Comparison of ENCODE assay signal across 13 mouse cellular contexts in genomic region chr17:63145311-63145741, GRCm38 (mm10).
DNase-seq lines count a peak whose midpoint lies in the region; ATAC-seq and TF ChIP-seq lines count a peak whose summit lies in the region.
"Had no signal": no experiment of that assay in that cellular context is flagged by ENCODE, and none has a peak within 500 bp of the region (broad histone marks: within the 10 kb centered on the region; RNA-seq: fewer than 3 reads in every experiment).

No protein-coding gene starts in this region.

- no peak overlapping the region for H3K4me3 ChIP-seq in forebrain, embryonic 14.5 days (ENCODE audit: low read depth, low read length)
- no peak overlapping the region for H3K4me3 ChIP-seq in midbrain, embryonic 12.5 days
- H3K4me3 ChIP-seq: limb, embryonic 15.5 days had no signal

- peaks cover 28% of the 10 kb centered on the region for H3K4me1 ChIP-seq in forebrain, embryonic 14.5 days (ENCODE audit: control insufficient read depth, insufficient read depth, low read length)
- peaks cover 47% of the 10 kb centered on the region for H3K4me1 ChIP-seq in midbrain, embryonic 12.5 days
- H3K4me1 ChIP-seq: limb, embryonic 15.5 days had no signal

- no peaks in the 10 kb centered on the region for H3K36me3 ChIP-seq in forebrain, embryonic 14.5 days (ENCODE audit: control insufficient read depth, insufficient read depth, low read length)
- no peaks in the 10 kb centered on the region for H3K36me3 ChIP-seq in midbrain, embryonic 12.5 days
- H3K36me3 ChIP-seq: limb, embryonic 15.5 days had no signal

- 7% methylated on average over 5 of the region's 5 CpGs for WGBS in forebrain, embryonic 14.5 days
- 20% methylated on average over 5 of the region's 5 CpGs for WGBS in midbrain, embryonic 12.5 days

- TF ChIP-seq POLR2A in brain, embryonic 14.5 days (IDR thresholded peaks at IDR 0.05; ENCODE audit: borderline replicate concordance, extremely low read depth, insufficient read depth, insufficient read length, poor library complexity, severe bottlenecking) = no peak

- peak overlapping the region; percentile 30 for H3K4me2 ChIP-seq in forebrain, embryonic 14.5 days (ENCODE audit: low read length)
- peak overlapping the region; percentile 36 for H3K4me2 ChIP-seq in midbrain, embryonic 12.5 days (replicated peaks)
- H3K4me2 ChIP-seq: limb, embryonic 15.5 days had no signal

- H3K27me3 ChIP-seq in forebrain, embryonic 14.5 days (replicated peaks; ENCODE audit: control insufficient read depth, insufficient read depth, low read length) = no peaks in the 10 kb centered on the region
- H3K27me3 ChIP-seq in midbrain, embryonic 12.5 days = peaks cover 11% of the 10 kb centered on the region
- H3K27me3 ChIP-seq: limb, embryonic 15.5 days had no signal

- TF ChIP-seq CTCF in brain, embryonic 14.5 days (IDR thresholded peaks at IDR 0.05; ENCODE audit: borderline replicate concordance, extremely low read depth, insufficient read depth, insufficient read length) = no peak

- 0 out of 2 replicates have a peak overlapping the region, but pooled peaks have one; percentile 26 for H3K9ac ChIP-seq in forebrain, embryonic 14.5 days (ENCODE audit: low read length)
- H3K9ac ChIP-seq in midbrain, embryonic 12.5 days (replicated peaks) = no peak overlapping the region
- H3K9ac ChIP-seq: limb, embryonic 15.5 days had no signal

- peak; percentile 87 for ATAC-seq in forebrain, embryonic 14.5 days
- peak; percentile 91 for ATAC-seq in midbrain, embryonic 12.5 days (ENCODE audit: low FRiP score, low read depth)
- ATAC-seq in monocyte, adult 5-6 weeks (replicated peaks; ENCODE audit: insufficient number of reproducible peaks, low FRiP score, low TSS enrichment, poor library complexity, severe bottlenecking) = no peak

- peak; percentile 59 for DNase-seq in embryo, embryonic 10 days (ENCODE audit: low spot score)
- DNase-seq in embryo, embryonic 9.5 days (ENCODE audit: extremely low spot score) = no peak
- peak; percentile 94 for DNase-seq in brain, embryonic 14.5 days (ENCODE audit: low read depth)
- DNase-seq in forebrain, embryonic 14.5 days (ENCODE audit: low spot score) = peak; percentile 88
- DNase-seq in cerebellum, postnatal 36 days = no peak
- DNase-seq in thymus, postnatal 0 days (ENCODE audit: low spot score) = no peak
- DNase-seq: adrenal gland, postnatal 25 days; cerebellum, postnatal 25 days; gastrocnemius, postnatal 36 days; lung, postnatal 4 days had no signal

- H3K9me3 ChIP-seq in forebrain, embryonic 14.5 days (replicated peaks; ENCODE audit: control insufficient read depth, low read length) = no peaks in the 10 kb centered on the region
- no peaks in the 10 kb centered on the region for H3K9me3 ChIP-seq in midbrain, embryonic 12.5 days
- H3K9me3 ChIP-seq: limb, embryonic 15.5 days had no signal

- H3K27ac ChIP-seq in forebrain, embryonic 14.5 days (ENCODE audit: low read depth, low read length) = peak overlapping the region; percentile 91
- H3K27ac ChIP-seq in midbrain, embryonic 12.5 days (replicated peaks) = peak overlapping the region; percentile 93
- H3K27ac ChIP-seq: limb, embryonic 15.5 days had no signal

Comparison
In these comparisons a context has a peak if more than half of its experiments do, and no peak if none do; other contexts are left out.
1. DNase-seq: peak in embryo, embryonic 10 days (single experiment), brain, embryonic 14.5 days (single experiment) and forebrain, embryonic 14.5 days (single experiment); none in embryo, embryonic 9.5 days (single experiment), cerebellum, postnatal 36 days (0 of 2) and thymus, postnatal 0 days (single experiment).